Mouse (Mus musculus): ENCODE results near the gene Mpdz.

DNA sequence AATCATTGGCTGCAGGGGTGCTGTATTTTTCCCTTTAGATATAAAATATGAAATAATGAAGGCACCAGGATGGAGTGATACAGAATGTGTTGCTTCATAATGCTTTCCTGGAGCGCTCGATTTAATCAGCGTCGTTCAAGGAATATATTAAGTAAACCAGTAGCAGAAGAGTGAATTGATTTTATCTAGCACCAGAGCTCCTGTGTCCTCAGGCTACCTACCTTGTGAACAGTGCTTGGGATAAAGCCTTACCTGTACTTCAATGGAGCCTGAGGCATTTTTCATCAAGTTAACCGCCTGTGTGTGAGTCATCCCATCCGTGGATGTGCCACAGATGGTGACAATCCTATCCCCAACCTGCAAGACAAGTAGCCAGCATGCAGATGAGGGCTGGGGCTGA, 159.5 kb downstream of the Mpdz start:
- TF ChIP-seq EP300 (IDR thresholded peaks at IDR 0.05) (no peak), CTCF (IDR thresholded peaks at IDR 0.05) (no peak)
